Mouse (Mus musculus) left cerebral cortex, adult 18-20 months (tissue): ENCODE data around the gene Cox4i1. TPM values are rescaled to one million over a fixed set of nuclear protein-coding genes. Genes with fewer than 3 reads are reported as not detected.

Experiments
- DNase-seq, 2 experiments: peaks; one replicate each; pipeline ENCODE4 v3.0.0; 2021 to 2022; ENCODE audit warnings: low spot score in 2 of 2, mixed read lengths in 1 of 2
- total RNA-seq, 2 experiments: library from RNA; stranded (reverse); gene quantifications; 2 replicates each; pipeline ENCODE4 v1.2.3; 2021

The Cox4i1 gene
- total RNA-seq, 2 experiments from 2014 or later = 1,182 TPM

- DNase-seq = no peak
Observed at GRCm38 (mm10) chr8:120656322-120657052, 11.5 kb upstream of the Cox4i1 start.

GRCm38 (mm10) chr8:120657415-120657814, 10.6 kb upstream of the Cox4i1 start:
- no peak for DNase-seq

- no peak for DNase-seq
Observed at GRCm38 (mm10) chr8:120664566-120664965, 3.5 kb upstream of the Cox4i1 start.

GRCm38 (mm10) chr8:120665726-120666455, 2.1 kb upstream of the Cox4i1 start:
- DNase-seq = no peak

DNA sequence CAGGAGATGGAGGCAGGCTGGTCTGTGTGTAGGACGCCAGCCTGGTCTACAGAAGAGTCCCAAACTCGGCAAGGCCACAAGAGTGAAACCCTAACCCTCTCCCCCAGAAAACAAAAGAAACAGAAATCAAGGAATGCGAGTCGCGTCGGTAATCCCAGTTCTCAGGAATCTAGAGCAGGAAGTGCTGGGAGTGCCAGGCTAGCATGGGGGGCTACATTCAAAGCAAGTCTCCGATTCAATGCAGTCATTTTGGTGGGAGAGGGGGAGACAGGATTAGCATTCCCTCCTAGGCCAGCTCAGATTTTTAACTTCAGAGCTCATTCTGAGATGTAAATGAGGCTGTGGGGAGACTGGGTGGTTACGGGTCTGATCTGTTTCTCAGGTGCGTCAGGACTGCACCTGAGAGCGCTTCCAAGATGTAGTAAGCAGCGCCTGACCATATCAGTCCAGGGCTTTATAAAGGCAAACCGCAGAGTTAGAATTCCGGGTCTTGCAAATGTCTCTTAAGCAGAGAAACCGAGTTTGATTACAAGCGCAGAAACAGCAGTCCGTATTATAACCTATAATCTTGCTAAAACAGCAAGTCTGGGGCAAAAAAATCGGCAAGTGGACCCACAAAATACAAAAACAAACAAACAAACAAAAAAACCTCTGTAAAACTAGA, 1.1 kb upstream of the Cox4i1 start:
- no peak for DNase-seq

DNA sequence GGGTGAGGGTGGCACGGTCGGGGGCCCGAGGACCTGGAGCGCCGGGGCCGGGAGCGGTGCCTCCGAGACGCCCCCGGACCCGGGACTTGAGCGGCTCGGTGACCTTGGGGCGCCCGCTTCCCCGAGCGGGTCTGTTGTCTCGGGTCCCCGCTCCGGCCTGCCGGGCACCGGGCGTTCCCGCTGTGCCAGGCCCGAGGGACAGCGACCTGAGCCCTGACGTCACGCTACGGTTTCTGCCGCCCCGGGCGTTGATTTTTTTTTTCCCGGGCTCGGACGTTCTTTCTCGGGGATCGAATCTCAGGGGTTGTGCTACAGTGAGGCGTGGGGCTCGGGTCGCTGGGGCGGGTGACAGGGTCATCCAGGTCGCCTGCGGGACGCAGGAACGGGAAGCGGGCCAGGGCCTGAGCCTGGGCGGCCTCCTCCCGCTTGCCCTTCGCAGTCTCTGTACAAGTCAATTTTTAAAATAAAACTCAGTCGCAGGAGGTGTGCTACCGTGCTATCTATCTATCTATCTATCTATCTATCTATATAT, 418 bp downstream of the Cox4i1 start, which contains the start of gene Emc8:
Gene Emc8, minus strand, starts transcription at position 200 of the 532 bp plus-strand sequence.
- DNase-seq = no peak

GRCm38 (mm10) chr8:120671775-120672174, 3.8 kb downstream of the Cox4i1 start:
- DNase-seq = no peak

DNA sequence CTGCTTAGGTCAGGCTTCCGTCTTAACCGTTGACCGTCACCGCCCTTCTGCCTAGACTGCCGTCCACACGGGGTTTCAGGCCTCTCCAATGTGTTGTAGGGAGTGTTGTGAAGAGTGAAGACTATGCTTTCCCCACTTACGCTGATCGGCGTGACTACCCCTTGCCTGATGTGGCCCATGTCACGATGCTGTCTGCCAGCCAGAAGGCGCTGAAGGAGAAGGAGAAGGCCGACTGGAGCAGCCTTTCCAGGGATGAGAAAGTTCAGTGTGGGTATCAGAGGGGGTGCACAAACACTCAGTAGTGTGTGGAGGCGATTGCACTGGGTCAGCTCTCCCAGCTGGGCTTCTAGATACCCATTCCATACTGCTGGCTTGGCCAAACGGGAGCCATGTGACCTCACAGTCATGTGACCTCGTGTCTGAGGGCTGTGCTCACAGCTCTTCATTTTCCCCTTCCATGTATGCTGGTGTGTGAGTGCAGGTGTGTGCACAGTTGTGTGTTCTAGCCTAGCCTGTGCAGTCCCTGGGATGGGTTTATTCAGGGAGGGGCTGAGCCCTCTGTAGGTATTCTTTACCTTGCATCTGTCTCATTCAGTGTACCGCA, 4.7 kb downstream of the Cox4i1 start:
- no peak for DNase-seq

- no peak for DNase-seq
Observed at GRCm38 (mm10) chr8:120673298-120673697, 5.3 kb downstream of the Cox4i1 start.

DNA sequence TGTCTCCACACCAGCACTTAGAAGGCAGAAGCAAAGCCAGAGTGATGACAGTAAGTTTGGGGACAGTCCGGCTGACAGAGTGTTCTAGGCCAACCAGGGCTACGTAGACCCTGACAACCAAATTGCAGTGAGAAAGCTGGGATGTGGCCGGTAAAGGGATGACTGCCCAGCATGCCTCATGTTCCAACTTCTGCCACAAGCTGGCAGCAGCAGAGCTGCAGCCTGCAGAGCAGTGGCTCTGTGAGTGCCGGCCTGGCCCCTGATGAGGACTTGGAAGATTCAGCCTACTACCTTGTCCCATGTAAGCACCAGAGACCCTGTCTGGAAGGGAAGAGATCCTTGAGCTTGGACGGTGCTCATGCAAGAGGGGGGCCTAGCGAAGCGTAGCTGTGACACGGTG, 7.7 kb downstream of the Cox4i1 start:
- no peak for DNase-seq

- DNase-seq = peak; percentile 83 to 87
Observed at GRCm38 (mm10) chr8:120678447-120678846, 10.4 kb downstream of the Cox4i1 start.

DNA sequence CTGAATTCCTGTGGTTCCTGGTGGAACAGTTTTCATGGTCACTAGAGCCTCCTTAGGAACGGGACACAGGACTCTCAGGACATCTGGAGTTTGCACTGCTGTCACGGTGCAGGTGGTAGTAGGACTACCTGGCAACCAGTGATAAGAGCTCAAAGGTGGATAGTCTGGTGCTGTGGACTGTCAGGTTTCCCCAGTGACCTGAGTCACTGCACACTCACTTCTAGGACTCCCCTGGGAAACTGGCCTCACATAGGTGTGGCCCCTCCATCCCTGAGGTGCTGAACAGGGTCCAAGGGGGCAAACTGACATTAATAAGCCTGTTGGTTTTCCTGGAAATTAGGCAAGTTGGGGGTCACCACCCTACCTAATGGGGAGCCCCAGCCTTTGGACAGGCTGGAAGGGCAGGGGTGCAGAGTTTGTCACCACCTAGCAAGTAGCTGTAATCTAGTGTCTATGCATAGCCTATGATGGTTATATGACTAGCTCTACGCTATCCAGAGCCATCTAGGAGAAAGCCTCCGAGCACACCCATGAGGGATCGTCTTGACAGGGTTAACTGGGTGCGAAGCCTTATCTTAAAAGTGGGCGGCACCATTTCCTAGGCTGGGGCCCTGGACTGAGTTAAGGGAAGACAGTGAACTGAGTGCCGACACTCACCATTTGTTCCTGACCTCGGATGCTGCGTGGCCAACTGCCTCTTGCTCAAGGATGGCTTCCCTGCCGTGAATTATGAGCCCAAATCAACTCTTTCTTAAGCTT, 11.8 kb downstream of the Cox4i1 start:
- DNase-seq = no peak

DNA sequence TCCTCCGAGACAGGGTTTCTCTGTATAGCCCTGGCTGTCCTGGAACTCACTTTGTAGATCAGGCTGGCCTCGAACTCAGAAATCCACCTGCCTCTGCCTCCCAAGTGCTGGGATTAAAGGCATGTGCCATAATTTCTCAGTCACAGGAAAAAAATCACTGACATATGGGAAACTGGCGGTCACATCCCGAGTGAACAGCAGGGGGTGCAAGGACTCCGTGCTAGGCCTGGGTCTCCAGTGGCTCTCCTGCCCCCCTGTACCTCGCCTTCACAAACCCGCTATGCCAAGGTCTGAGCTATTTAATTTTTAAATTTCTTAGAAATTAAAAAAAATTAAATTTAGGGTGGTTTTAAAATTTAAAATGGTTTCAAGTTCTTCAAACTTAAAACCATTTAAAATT, 12.4 kb downstream of the Cox4i1 start:
- peak in 1 of 2 experiments; percentile 37 for DNase-seq

DNA sequence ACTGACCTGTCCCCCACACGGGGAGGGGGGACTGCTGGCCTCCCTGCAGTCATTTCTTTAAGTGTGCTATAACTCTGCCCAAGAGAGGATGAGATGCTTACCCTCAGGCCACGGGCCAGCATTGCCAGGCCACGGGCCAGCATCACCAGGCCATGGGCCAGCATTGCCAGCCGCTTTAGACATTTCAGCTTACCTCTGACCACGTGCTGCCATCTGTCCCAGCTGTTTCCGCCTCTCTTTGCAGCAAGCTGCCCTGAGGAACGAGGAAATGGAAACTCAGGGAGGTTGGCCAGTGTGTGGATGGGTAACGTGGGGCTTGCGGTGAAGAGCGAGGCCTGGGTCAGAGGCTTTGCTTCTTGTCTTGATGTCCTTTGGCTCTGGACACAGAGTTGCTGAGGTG, 13.1 kb downstream of the Cox4i1 start:
- no peak for DNase-seq

DNA sequence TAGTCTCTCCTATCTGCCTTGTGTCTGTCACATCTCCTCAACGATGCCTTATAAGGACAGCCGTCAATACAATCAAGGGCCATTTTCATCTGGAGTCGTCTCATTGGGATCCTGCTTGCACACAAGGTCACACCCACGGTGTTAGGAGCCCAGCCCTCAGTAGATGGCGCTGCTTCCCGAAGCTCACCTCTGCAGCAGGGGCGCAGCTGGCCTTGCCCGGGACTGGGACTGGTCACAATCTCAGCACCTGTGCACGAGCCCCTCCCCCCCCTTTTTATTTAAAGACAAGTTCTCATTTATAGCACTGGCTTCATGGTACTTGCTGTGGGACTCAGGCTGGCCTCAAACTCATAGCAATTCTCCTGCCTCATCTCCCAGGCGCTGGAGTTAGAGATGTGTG, 15.6 kb downstream of the Cox4i1 start:
- DNase-seq = peak in 1 of 2 experiments; percentile 31

DNA sequence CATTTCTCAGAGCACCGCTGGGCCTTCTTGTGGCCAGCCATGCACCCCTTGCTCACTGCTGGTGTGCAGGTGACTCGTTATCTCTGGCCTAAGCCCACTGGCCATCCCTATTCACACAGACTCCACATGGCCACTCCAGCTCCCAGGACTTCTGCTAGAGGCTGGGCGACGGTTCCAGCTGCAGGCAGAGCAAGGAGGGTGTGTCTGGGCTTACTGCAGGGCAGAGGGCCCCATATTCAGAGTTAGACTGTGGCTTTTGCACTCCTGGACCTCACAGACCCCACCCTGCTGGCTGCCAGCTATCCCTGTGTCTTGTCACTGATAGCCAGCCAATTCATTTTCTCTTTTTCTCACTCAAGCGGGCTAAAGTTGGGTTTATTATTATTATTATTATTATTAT, 16.1 kb downstream of the Cox4i1 start:
- DNase-seq = no peak

- no peak for DNase-seq
Observed at GRCm38 (mm10) chr8:120685097-120685496, 17.1 kb downstream of the Cox4i1 start.

- no peak for DNase-seq
Observed at GRCm38 (mm10) chr8:120685591-120685990, 17.6 kb downstream of the Cox4i1 start.

DNA sequence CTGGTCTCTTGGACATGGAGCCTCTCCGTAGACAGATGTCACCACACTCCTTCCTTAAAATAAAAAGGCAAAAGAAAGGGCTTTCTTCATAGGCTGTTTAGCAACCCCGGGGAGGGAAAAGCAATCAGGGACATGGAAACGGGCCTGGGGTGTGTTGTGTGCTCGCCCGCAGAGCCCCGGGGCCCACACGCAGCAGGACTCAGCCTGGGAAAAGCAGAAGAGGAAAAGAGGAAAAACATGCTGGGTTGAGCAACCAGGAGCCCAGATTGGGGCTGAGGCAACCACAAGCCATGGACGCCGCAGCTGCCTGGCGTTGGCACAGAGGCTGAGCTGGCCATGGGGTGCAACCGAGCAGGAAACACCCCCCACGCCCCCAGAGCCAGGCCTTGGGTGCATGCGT, 18.0 kb downstream of the Cox4i1 start:
- no peak for DNase-seq

GRCm38 (mm10) chr8:120686576-120686975, 18.6 kb downstream of the Cox4i1 start:
- DNase-seq = no peak

- no peak for DNase-seq
Observed at GRCm38 (mm10) chr8:120687786-120688185, 19.8 kb downstream of the Cox4i1 start.
